Mouse (Mus musculus) stomach, postnatal 0 days (tissue): ENCODE data around the gene Kl.

Source experiments
- CTCF ChIP-seq: IDR thresholded peaks from 2 replicates; pipeline ENCODE4 v1.5.1; 2016; ENCODE audit warnings: antibody characterized with exemption, low read depth, mild to moderate bottlenecking, moderate library complexity
- EP300 ChIP-seq: optimal IDR thresholded peaks from 2 replicates; pipeline ENCODE3; 2016; ENCODE audit warnings: antibody characterized with exemption

GRCm38 (mm10) chr5:150906053-150907040, 46.1 kb upstream of the Kl start:
- TF ChIP-seq CTCF (no peak), EP300 (no peak)
